Comparison of ENCODE assay signal across 9 mouse cellular contexts in the genomic region with DNA sequence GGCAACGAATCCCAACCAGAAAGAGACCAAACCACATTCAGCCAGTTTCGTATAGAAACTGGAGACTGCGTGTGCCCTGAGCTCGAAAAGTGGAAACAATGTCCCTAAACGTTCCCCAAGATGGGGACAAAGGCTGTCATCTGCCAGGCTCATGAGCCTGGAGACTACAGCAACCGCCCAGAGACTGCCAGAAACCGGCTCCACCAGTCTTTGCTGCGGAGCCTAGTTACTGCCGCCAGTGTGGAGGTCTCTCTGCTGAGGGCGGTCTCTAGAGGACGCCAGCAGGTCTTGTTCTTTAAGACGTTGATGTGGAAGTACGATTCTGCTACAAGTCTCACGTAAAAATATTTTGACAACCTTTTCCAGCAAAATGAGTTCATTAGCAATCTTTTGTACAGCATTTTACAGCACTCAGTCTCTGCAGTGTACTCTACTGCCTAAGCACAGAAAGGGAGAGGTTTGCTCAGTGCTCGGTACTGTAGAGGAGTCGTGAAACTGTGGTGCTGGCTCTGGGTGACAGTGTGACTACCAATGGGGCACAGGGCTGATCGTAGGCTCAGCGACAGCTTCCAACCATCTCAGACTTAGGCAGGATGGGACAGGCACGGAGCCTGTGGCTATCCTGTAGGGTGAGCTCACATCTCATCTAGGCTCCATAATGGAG. TPM values are rescaled to one million over a fixed set of nuclear protein-coding genes. Genes with fewer than 3 reads are reported as not detected.
DNase-seq lines count a peak whose midpoint lies in the region; ATAC-seq lines count a peak whose summit lies in the region.
"Had no signal": no experiment of that assay in that cellular context is flagged by ENCODE, and none has a peak within 500 bp of the region (broad histone marks: within the 10 kb centered on the region; RNA-seq: fewer than 3 reads in every experiment).

No protein-coding gene starts in this region.

- no peaks in the 10 kb centered on the region for H3K9me3 ChIP-seq in forebrain, embryonic 15.5 days
- H3K9me3 ChIP-seq in midbrain, embryonic 10.5 days (replicated peaks): no peaks in the 10 kb centered on the region

- peaks cover 20% of the 10 kb centered on the region for H3K4me1 ChIP-seq in forebrain, embryonic 15.5 days
- peaks cover 24% of the 10 kb centered on the region for H3K4me1 ChIP-seq in midbrain, embryonic 10.5 days

- H3K36me3 ChIP-seq in forebrain, embryonic 15.5 days: no peaks in the 10 kb centered on the region
- no peaks in the 10 kb centered on the region for H3K36me3 ChIP-seq in midbrain, embryonic 10.5 days

- H3K27ac ChIP-seq in forebrain, embryonic 15.5 days (replicated peaks): no peak overlapping the region
- no peak overlapping the region for H3K27ac ChIP-seq in midbrain, embryonic 10.5 days (replicated peaks)

- WGBS in forebrain, embryonic 15.5 days: 9% methylated on average over 19 of the region's 19 CpGs
- WGBS in midbrain, embryonic 10.5 days: 13% methylated on average over 19 of the region's 19 CpGs

- ATAC-seq in forebrain, embryonic 15.5 days (replicated peaks): no peak; the same call in 1 of the 2 replicates
- ATAC-seq in cerebellum, adult (ENCODE audit: insufficient number of reproducible peaks, low FRiP score, low TSS enrichment): no peak
- ATAC-seq: Patski had no signal

- peak overlapping the region; percentile 77 for H3K4me2 ChIP-seq in forebrain, embryonic 15.5 days (replicated peaks)

- peaks cover 34% of the 10 kb centered on the region for H3K27me3 ChIP-seq in forebrain, embryonic 15.5 days
- H3K27me3 ChIP-seq in midbrain, embryonic 10.5 days (ENCODE audit: low read depth, poor library complexity, severe bottlenecking): peaks cover 69% of the 10 kb centered on the region
- H3K27me3 ChIP-seq: Patski had no signal

- peak; percentile 31 for DNase-seq in kidney, postnatal 10 days
- no peak for DNase-seq in kidney, adult 9 months
- DNase-seq in brain, adult 2 months (ENCODE audit: low read depth, low spot score): peak; percentile 53
- peak; percentile 35 for DNase-seq in midbrain, embryonic 10.5 days (ENCODE audit: low spot score)
- DNase-seq in spleen, postnatal 36 days (ENCODE audit: low spot score in 2 of 2): no peak
- no peak for DNase-seq in spleen, adult 18-20 months

- H3K9ac ChIP-seq in forebrain, embryonic 15.5 days (replicated peaks): no peak overlapping the region

- peak overlapping the region; percentile 43; the same call in 1 of the 2 replicates for H3K4me3 ChIP-seq in forebrain, embryonic 15.5 days
- peak overlapping the region; percentile 59; the same call in 1 of the 2 replicates for H3K4me3 ChIP-seq in midbrain, embryonic 10.5 days

RNA-seq across cellular contexts. Expression of a gene that starts 15.2 kb away (rescaled TPM):
- polyA plus RNA-seq in forebrain, embryonic 15.5 days (2015; fragmentation: Nextera tagmentation; extraction: Ambion mirVana): 0.09 and 0.11 TPM in 2 replicates
- 0.47 and 0.60 TPM in 2 replicates for polyA plus RNA-seq in midbrain, embryonic 10.5 days (2016; fragmentation: Nextera tagmentation; extraction: Ambion mirVana)

RNA-seq across cellular contexts. Expression of a gene that starts 55.6 kb away (rescaled TPM):
- polyA plus RNA-seq in forebrain, embryonic 15.5 days (2015; fragmentation: Nextera tagmentation; extraction: Ambion mirVana): 55.6 and 63.3 TPM in 2 replicates
- 29.5 and 37.2 TPM in 2 replicates for polyA plus RNA-seq in midbrain, embryonic 10.5 days (2016; fragmentation: Nextera tagmentation; extraction: Ambion mirVana)

Comparison
In these comparisons a context has a peak if more than half of its experiments do, and no peak if none do; other contexts are left out.
1. DNase-seq: peak in kidney, postnatal 10 days (single experiment), brain, adult 2 months (single experiment) and midbrain, embryonic 10.5 days (single experiment); none in kidney, adult 9 months (single experiment), spleen, postnatal 36 days (0 of 2) and spleen, adult 18-20 months (0 of 2).